Mouse (Mus musculus) stomach, postnatal 0 days (tissue): Measurements from ENCODE around the gene Mok. TPM values are rescaled to one million over a fixed set of nuclear protein-coding genes. Genes with fewer than 3 reads are reported as not detected.

Experiments used
- ATAC-seq: fragments of 200-750 bp; cut with Nextera tagmentation; 2 replicates; pipeline ENCODE4 v1.8.0; 2017; ENCODE audit not compliant: low FRiP score, low TSS enrichment
- DNase-seq: peaks from one replicate; pipeline ENCODE4 v3.0.0-alpha.2; 2016; ENCODE audit warnings: low spot score
- H3K27ac ChIP-seq: fragments of 300-500 bp; sonication (generic); replicated peaks from 2 replicates; pipeline ENCODE4 v1.5.1; 2014; ENCODE audit warnings: mild to moderate bottlenecking, control low read depth
- H3K27me3 ChIP-seq: fragments of 300-500 bp; sonication (generic); 2 replicates; pipeline ENCODE4 v1.6.1; 2014; ENCODE audit warnings: low read length; ENCODE audit not compliant: control insufficient read depth, insufficient read depth
- H3K36me3 ChIP-seq: fragments of 300-500 bp; sonication (generic); 2 replicates; pipeline ENCODE4 v1.6.1; 2014; ENCODE audit warnings: low read length, mixed read lengths; ENCODE audit not compliant: control insufficient read depth, insufficient read depth
- H3K4me1 ChIP-seq: fragments of 300-500 bp; sonication (generic); replicated peaks from 2 replicates; pipeline ENCODE4 v1.6.1; 2014; ENCODE audit warnings: antibody characterized with exemption; ENCODE audit not compliant: control insufficient read depth, insufficient read depth
- H3K4me2 ChIP-seq: fragments of 300-500 bp; sonication (generic); replicated peaks from 2 replicates; pipeline ENCODE4 v1.6.1; 2014; ENCODE audit warnings: low read depth, mild to moderate bottlenecking, control low read depth, moderate library complexity
- H3K4me3 ChIP-seq: fragments of 300-500 bp; sonication (generic); 2 replicates; pipeline ENCODE4 v1.5.1; 2014; ENCODE audit warnings: low read depth, low read length, control low read depth
- H3K9ac ChIP-seq: fragments of 300-500 bp; sonication (generic); 2 replicates; pipeline ENCODE4 v1.6.1; 2014; ENCODE audit warnings: mild to moderate bottlenecking, low read length, control low read depth, mixed read lengths
- H3K9me3 ChIP-seq: fragments of 300-500 bp; sonication (generic); 2 replicates; pipeline ENCODE4 v1.6.1; 2016; ENCODE audit warnings: low read length; ENCODE audit not compliant: control insufficient read depth
- CTCF ChIP-seq: IDR thresholded peaks from 2 replicates; pipeline ENCODE4 v1.5.1; 2016; ENCODE audit warnings: antibody characterized with exemption, low read depth, mild to moderate bottlenecking, moderate library complexity
- EP300 ChIP-seq: optimal IDR thresholded peaks from 2 replicates; pipeline ENCODE3; 2016; ENCODE audit warnings: antibody characterized with exemption
- WGBS: fragments of 180-500 bp; shearing (Covaris S2); extraction: QIAGEN DNeasy Blood & Tissue Kit; methylation state at CpG from one replicate; pipeline ENCODE4 v1.1.7; 2014; 5-methylcytosine and 5-hydroxymethylcytosine counted together
- polyA plus RNA-seq: library from polyadenylated mRNA; unstranded; fragments of >200 nt; fragmentation: Nextera tagmentation; extraction: Ambion mirVana; gene quantifications from 2 replicates; pipeline ENCODE4 v1.2.1, GENCODE M21; 2015

The Mok gene
- polyA plus RNA-seq, 1 experiment from 2014 or later: 0.95 TPM

- Histone ChIP-seq H3K4me3 (no peak overlapping the region), H3K4me2 (no peak overlapping the region), H3K27me3 (no peaks in the 10 kb centered on the region), H3K9me3 (no peaks in the 10 kb centered on the region), H3K27ac (no peak overlapping the region), H3K36me3 (no peaks in the 10 kb centered on the region), H3K9ac (no peak overlapping the region), H3K4me1 (no peaks in the 10 kb centered on the region)
- ATAC-seq: no peak
- no peak for DNase-seq
- no peak for TF ChIP-seq CTCF
- no peak for TF ChIP-seq EP300
- WGBS: 72% methylated on average over 2 of the region's 2 CpGs
These were observed 19.0 kb downstream of the Mok start for GRCm38 (mm10) chr12:110821787-110822186.

- no peak for TF ChIP-seq CTCF
- Histone ChIP-seq H3K9ac (no peak overlapping the region), H3K27ac (no peak overlapping the region), H3K27me3 (no peaks in the 10 kb centered on the region), H3K9me3 (no peaks in the 10 kb centered on the region), H3K4me3 (no peak overlapping the region), H3K4me2 (no peak overlapping the region), H3K4me1 (no peaks in the 10 kb centered on the region), H3K36me3 (no peaks in the 10 kb centered on the region)
- peak; percentile 39 for DNase-seq
- 48% methylated on average over 8 of the region's 8 CpGs for WGBS
- peak; percentile 64; the same call in 1 of the 2 replicates for ATAC-seq
These were observed 21.4 kb downstream of the Mok start for GRCm38 (mm10) chr12:110819367-110819766.

GRCm38 (mm10) chr12:110816833-110817232 lies 23.9 kb downstream of the Mok start:
- Histone ChIP-seq H3K9me3 (no peaks in the 10 kb centered on the region), H3K27ac (no peak overlapping the region), H3K27me3 (no peaks in the 10 kb centered on the region), H3K9ac (no peak overlapping the region), H3K4me3 (no peak overlapping the region), H3K36me3 (no peaks in the 10 kb centered on the region), H3K4me2 (no peak overlapping the region), H3K4me1 (no peaks in the 10 kb centered on the region)
- 68% methylated on average over 2 of the region's 2 CpGs for WGBS
- no peak for TF ChIP-seq EP300
- no peak for TF ChIP-seq CTCF
- ATAC-seq (no peak), DNase-seq (no peak)

GRCm38 (mm10) chr12:110814924-110815323 lies 25.8 kb downstream of the Mok start:
- TF ChIP-seq CTCF (no peak), EP300 (no peak)
- no peak overlapping the region for H3K27ac ChIP-seq
- H3K27me3 ChIP-seq: no peaks in the 10 kb centered on the region
- 39% methylated on average over 17 of the region's 17 CpGs for WGBS
- DNase-seq: peak; percentile 60
- H3K4me2 ChIP-seq: no peak overlapping the region
- no peaks in the 10 kb centered on the region for H3K36me3 ChIP-seq
- no peak overlapping the region for H3K4me3 ChIP-seq
- H3K9ac ChIP-seq: no peak overlapping the region
- no peaks in the 10 kb centered on the region for H3K4me1 ChIP-seq
- no peaks in the 10 kb centered on the region for H3K9me3 ChIP-seq
- peak; percentile 65; the same call in 1 of the 2 replicates for ATAC-seq

GRCm38 (mm10) chr12:110813624-110814023 lies 27.1 kb downstream of the Mok start:
- Histone ChIP-seq H3K9ac (no peak overlapping the region), H3K27me3 (no peaks in the 10 kb centered on the region), H3K9me3 (no peaks in the 10 kb centered on the region), H3K4me3 (no peak overlapping the region), H3K36me3 (no peaks in the 10 kb centered on the region), H3K27ac (no peak overlapping the region), H3K4me2 (no peak overlapping the region), H3K4me1 (no peaks in the 10 kb centered on the region)
- ATAC-seq: no peak
- DNase-seq: no peak
- WGBS: 85% methylated on average over 6 of the region's 6 CpGs
- TF ChIP-seq EP300: no peak
- TF ChIP-seq CTCF: no peak

GRCm38 (mm10) chr12:110813132-110813531 lies 27.6 kb downstream of the Mok start:
- no peak for DNase-seq
- no peak overlapping the region for H3K4me2 ChIP-seq
- no peak overlapping the region for H3K9ac ChIP-seq
- H3K27ac ChIP-seq: no peak overlapping the region
- WGBS: 85% methylated on average over 9 of the region's 9 CpGs
- ATAC-seq: no peak
- H3K4me3 ChIP-seq: no peak overlapping the region
- TF ChIP-seq EP300 (no peak), CTCF (no peak)
- H3K9me3 ChIP-seq: no peaks in the 10 kb centered on the region
- H3K4me1 ChIP-seq: no peaks in the 10 kb centered on the region
- H3K36me3 ChIP-seq: no peaks in the 10 kb centered on the region
- no peaks in the 10 kb centered on the region for H3K27me3 ChIP-seq
